ENCODE assay signal across 8 mouse cellular contexts in genomic region chr17:88065031-88065800, GRCm38 (mm10). TPM values are rescaled to one million over a fixed set of nuclear protein-coding genes. Genes with fewer than 3 reads are reported as not detected.
DNase-seq lines count a peak whose midpoint lies in the region; ATAC-seq lines count a peak whose summit lies in the region.

Gene Fbxo11, minus strand, starts transcription at chr17:88065291.

- H3K9ac ChIP-seq in embryonic facial prominence, embryonic 11.5 days (replicated peaks; ENCODE audit: low read length) = peak within 1 kb of the TSS; percentile 98
- peak within 1 kb of the TSS; percentile 100 for H3K9ac ChIP-seq in limb, embryonic 12.5 days (replicated peaks)
- peak within 1 kb of the TSS; percentile 95 for H3K9ac ChIP-seq in midbrain, embryonic 16.5 days (ENCODE audit: low read depth, low read length)

- no peaks in the 10 kb centered on the region for H3K36me3 ChIP-seq in embryonic facial prominence, embryonic 11.5 days (replicated peaks; ENCODE audit: control insufficient read depth, insufficient read depth, low read depth, low read length)
- H3K36me3 ChIP-seq in limb, embryonic 12.5 days = no peaks in the 10 kb centered on the region
- H3K36me3 ChIP-seq in midbrain, embryonic 16.5 days (ENCODE audit: control insufficient read depth, insufficient read depth, low read length) = no peaks in the 10 kb centered on the region

- WGBS in embryonic facial prominence, embryonic 11.5 days = under 1% methylated on average over 45 of the region's 112 CpGs
- WGBS in limb, embryonic 12.5 days = 0% methylated on average over 77 of the region's 112 CpGs
- 0% methylated on average over 44 of the region's 112 CpGs for WGBS in midbrain, embryonic 16.5 days

- H3K4me2 ChIP-seq in embryonic facial prominence, embryonic 11.5 days (ENCODE audit: low read depth, low read length) = peak within 1 kb of the TSS; percentile 54
- H3K4me2 ChIP-seq in limb, embryonic 12.5 days = peak within 1 kb of the TSS; percentile 69
- peak within 1 kb of the TSS; percentile 81 for H3K4me2 ChIP-seq in midbrain, embryonic 16.5 days (ENCODE audit: low read length)

- ATAC-seq in embryonic facial prominence, embryonic 11.5 days (replicated peaks; ENCODE audit: insufficient number of reproducible peaks, low FRiP score, low TSS enrichment, low read depth) = peak; percentile 13; the same call in 1 of the 2 replicates
- ATAC-seq in limb, embryonic 12.5 days (ENCODE audit: insufficient number of reproducible peaks, insufficient read depth, low FRiP score, low TSS enrichment, low read depth) = no peak; the same call in 1 of the 2 replicates
- ATAC-seq in midbrain, embryonic 16.5 days = peak; percentile 8

- H3K4me1 ChIP-seq in embryonic facial prominence, embryonic 11.5 days (ENCODE audit: control insufficient read depth, insufficient read depth, low read length) = no peaks in the 10 kb centered on the region
- H3K4me1 ChIP-seq in limb, embryonic 12.5 days (replicated peaks) = peaks cover 7% of the 10 kb centered on the region
- peaks cover 16% of the 10 kb centered on the region for H3K4me1 ChIP-seq in midbrain, embryonic 16.5 days (ENCODE audit: control insufficient read depth, insufficient read depth, low read length)

- H3K9me3 ChIP-seq in embryonic facial prominence, embryonic 11.5 days (replicated peaks; ENCODE audit: control insufficient read depth, low read length) = no peaks in the 10 kb centered on the region
- H3K9me3 ChIP-seq in limb, embryonic 12.5 days = 0 out of 2 replicates have a peak, but pooled peaks cover 2% of the 10 kb centered on the region
- no peaks in the 10 kb centered on the region for H3K9me3 ChIP-seq in midbrain, embryonic 16.5 days (replicated peaks; ENCODE audit: control insufficient read depth, low read length, poor library complexity, severe bottlenecking)

- H3K27ac ChIP-seq in embryonic facial prominence, embryonic 11.5 days (replicated peaks; ENCODE audit: low read depth, low read length) = peak within 1 kb of the TSS; percentile 100
- H3K27ac ChIP-seq in limb, embryonic 12.5 days = peak within 1 kb of the TSS; percentile 100
- peak within 1 kb of the TSS; percentile 100 for H3K27ac ChIP-seq in midbrain, embryonic 16.5 days (ENCODE audit: low read length)

- DNase-seq in layer of hippocampus, adult 11-12 months (ENCODE audit: low spot score) = peak; percentile 52
- no peak for DNase-seq in layer of hippocampus, adult 9-10 months (ENCODE audit: low spot score)
- DNase-seq in embryonic facial prominence, embryonic 11.5 days (ENCODE audit: low spot score) = no peak
- peak; percentile 97 for DNase-seq in heart, adult 11 months
- peak; percentile 42 for DNase-seq in kidney, adult 11 months
- DNase-seq in spleen, postnatal 10 days (ENCODE audit: low spot score in 2 of 2) = peak; percentile 73 to 77

- peak within 1 kb of the TSS; percentile 99 for H3K4me3 ChIP-seq in embryonic facial prominence, embryonic 11.5 days (ENCODE audit: low read depth, low read length)
- peak within 1 kb of the TSS; percentile 97 for H3K4me3 ChIP-seq in limb, embryonic 12.5 days (replicated peaks)
- H3K4me3 ChIP-seq in midbrain, embryonic 16.5 days (ENCODE audit: low read depth, low read length) = peak within 1 kb of the TSS; percentile 92

- no peaks in the 10 kb centered on the region for H3K27me3 ChIP-seq in embryonic facial prominence, embryonic 11.5 days (ENCODE audit: control insufficient read depth, insufficient read depth, low read length)
- no peaks in the 10 kb centered on the region for H3K27me3 ChIP-seq in limb, embryonic 12.5 days
- H3K27me3 ChIP-seq in midbrain, embryonic 16.5 days (ENCODE audit: control insufficient read depth, insufficient read depth, low read depth, low read length) = no peaks in the 10 kb centered on the region

RNA-seq across cellular contexts. Expression of gene Fbxo11, which starts in this region (rescaled TPM):
- 31.5 and 36.4 TPM in 2 replicates for polyA plus RNA-seq in embryonic facial prominence, embryonic 11.5 days (2014; fragmentation: Nextera tagmentation; extraction: Ambion mirVana)
- polyA plus RNA-seq in limb, embryonic 12.5 days (2016; fragmentation: Nextera tagmentation; extraction: Ambion mirVana) = 23.5 and 29.1 TPM in 2 replicates
- polyA plus RNA-seq in midbrain, embryonic 16.5 days (2015; fragmentation: Nextera tagmentation; extraction: Ambion mirVana) = 28.1 and 29.7 TPM in 2 replicates

Comparison
In these comparisons a context has a peak if more than half of its experiments do, and no peak if none do; other contexts are left out.
1. DNase-seq: peak in layer of hippocampus, adult 11-12 months (single experiment), heart, adult 11 months (single experiment), kidney, adult 11 months (single experiment) and spleen, postnatal 10 days (2 of 2); none in layer of hippocampus, adult 9-10 months (single experiment) and embryonic facial prominence, embryonic 11.5 days (single experiment).
2. Peak in every context shown above with its lines, with median percentiles within 50 percentile points of each other: H3K27ac ChIP-seq, H3K4me2 ChIP-seq, H3K4me3 ChIP-seq and H3K9ac ChIP-seq.